Mouse (Mus musculus) stomach, embryonic 14.5 days (tissue): ENCODE results near the gene Gatb. TPM values are rescaled to one million over a fixed set of nuclear protein-coding genes. Genes with fewer than 3 reads are reported as not detected.
"Not testable (repeated sequence)": the region's sequence is repeated elsewhere in the genome, so short reads cannot be mapped to it uniquely, and the experiment has no call there.

ENCODE experiments used
- ATAC-seq: fragments of 200-750 bp; cut with Nextera tagmentation; 2 replicates; pipeline ENCODE4 v1.8.0; 2017; ENCODE audit warnings: low read depth, moderate TSS enrichment; ENCODE audit not compliant: insufficient number of reproducible peaks, insufficient read depth, low FRiP score
- H3K27ac ChIP-seq: fragments of 300-500 bp; sonication (generic); 2 replicates; pipeline ENCODE4 v1.5.1; 2014; ENCODE audit warnings: mild to moderate bottlenecking, low read length, moderate library complexity, mixed read lengths
- H3K27me3 ChIP-seq: fragments of 300-500 bp; sonication (generic); 2 replicates; pipeline ENCODE4 v1.6.1; 2014; ENCODE audit warnings: low read length, control low read depth, mixed read lengths; ENCODE audit not compliant: control insufficient read depth, insufficient read depth
- H3K36me3 ChIP-seq: fragments of 300-500 bp; sonication (generic); 2 replicates; pipeline ENCODE4 v1.6.1; 2014; ENCODE audit warnings: mild to moderate bottlenecking, control low read depth, low read length, moderate library complexity, mixed read lengths; ENCODE audit not compliant: control insufficient read depth, insufficient read depth
- H3K4me1 ChIP-seq: fragments of 300-500 bp; sonication (generic); 2 replicates; pipeline ENCODE4 v1.6.1; 2014; ENCODE audit warnings: low read length, control low read depth, mixed read lengths; ENCODE audit not compliant: control insufficient read depth, insufficient read depth
- H3K4me2 ChIP-seq: fragments of 300-500 bp; sonication (generic); replicated peaks from 2 replicates; pipeline ENCODE4 v1.6.1; 2014; ENCODE audit warnings: low read depth, low read length, control low read depth
- H3K4me3 ChIP-seq: fragments of 300-500 bp; sonication (generic); 2 replicates; pipeline ENCODE4 v1.5.1; 2014; ENCODE audit warnings: low read depth, low read length, control low read depth
- H3K9ac ChIP-seq: fragments of 300-500 bp; sonication (generic); replicated peaks from 2 replicates; pipeline ENCODE4 v1.6.1; 2014; ENCODE audit warnings: low read depth, mild to moderate bottlenecking, control low read depth, low read length, moderate library complexity, mixed read lengths
- H3K9me3 ChIP-seq: fragments of 300-500 bp; sonication (generic); 2 replicates; pipeline ENCODE4 v1.6.1; 2016; ENCODE audit warnings: low read depth, low read length, control low read depth; ENCODE audit not compliant: control insufficient read depth
- WGBS: fragments of 180-500 bp; shearing (Covaris S2); extraction: QIAGEN DNeasy Blood & Tissue Kit; methylation state at CpG from one replicate; pipeline ENCODE4 v1.1.7; 2014; 5-methylcytosine and 5-hydroxymethylcytosine counted together
- polyA plus RNA-seq: library from polyadenylated mRNA; unstranded; fragments of >200 nt; fragmentation: Nextera tagmentation; extraction: Ambion mirVana; gene quantifications from 2 replicates; pipeline ENCODE4 v1.2.1, GENCODE M21; 2014

Gene Gatb
- polyA plus RNA-seq, 1 experiment from 2014 or later: 24.6 TPM

DNA sequence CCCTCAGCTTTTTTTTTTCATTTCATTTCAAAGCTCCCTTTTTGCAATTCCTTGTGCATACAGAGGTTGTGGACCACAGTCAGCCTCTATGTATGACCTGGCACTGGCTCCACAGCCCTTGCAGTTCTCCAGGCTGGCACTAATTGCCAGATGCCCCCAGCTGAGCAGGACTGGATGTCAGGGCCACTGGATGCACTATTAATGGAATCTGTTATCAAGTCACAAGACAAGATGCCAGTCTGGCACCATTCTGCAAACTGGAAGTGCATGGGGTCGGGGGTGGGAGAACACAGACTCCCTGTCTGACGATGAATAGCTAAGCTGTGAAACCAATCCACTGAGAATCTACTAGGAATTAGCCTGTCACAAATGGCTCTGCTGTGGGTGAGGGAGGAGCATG lies 22.6 kb upstream of the Gatb start:
- no peaks in the 10 kb centered on the region for H3K27me3 ChIP-seq
- no peak overlapping the region for H3K9ac ChIP-seq
- no peaks in the 10 kb centered on the region for H3K9me3 ChIP-seq
- H3K4me2 ChIP-seq: no peak overlapping the region
- no peak overlapping the region for H3K27ac ChIP-seq
- WGBS: 57% methylated on average over 2 of the region's 2 CpGs
- peak; percentile 42; the same call in 1 of the 2 replicates for ATAC-seq
- no peak overlapping the region for H3K4me3 ChIP-seq
- H3K4me1 ChIP-seq: 0 out of 2 replicates have a peak, but pooled peaks cover 6% of the 10 kb centered on the region
- no peaks in the 10 kb centered on the region for H3K36me3 ChIP-seq

DNA sequence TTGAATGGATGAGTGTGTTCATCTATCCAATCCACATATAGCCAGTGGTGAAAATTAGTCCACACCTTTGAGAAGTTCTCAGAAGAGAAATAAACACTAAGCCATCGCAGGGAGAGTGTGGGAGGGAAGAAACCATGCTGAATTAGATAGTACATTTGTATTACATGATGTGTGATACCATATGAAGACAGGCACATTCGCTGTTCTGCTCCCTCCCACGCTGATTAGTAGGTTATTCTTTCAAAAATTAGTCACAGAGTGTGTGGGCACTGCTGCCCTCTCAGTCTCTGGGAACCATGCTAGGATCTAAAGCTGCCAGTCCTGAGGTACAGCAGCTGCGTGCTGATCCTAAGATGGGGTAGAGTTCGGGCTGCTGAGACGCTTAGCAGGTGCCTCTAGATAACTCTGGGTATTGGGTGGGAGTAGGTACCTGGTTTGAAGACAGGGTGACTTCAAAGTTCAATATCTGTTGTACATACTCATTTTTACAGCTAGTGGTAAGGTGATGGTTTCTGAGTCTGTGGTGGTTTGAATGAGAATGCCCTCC lies 20.1 kb upstream of the Gatb start:
- 85% methylated on average over 6 of the region's 6 CpGs for WGBS
- no peak for ATAC-seq
- H3K4me1 ChIP-seq: 0 out of 2 replicates have a peak, but pooled peaks cover 6% of the 10 kb centered on the region
- H3K9ac ChIP-seq: no peak overlapping the region
- no peak overlapping the region for H3K4me3 ChIP-seq
- no peak overlapping the region for H3K27ac ChIP-seq
- no peaks in the 10 kb centered on the region for H3K9me3 ChIP-seq
- H3K4me2 ChIP-seq: no peak overlapping the region
- no peaks in the 10 kb centered on the region for H3K36me3 ChIP-seq
- H3K27me3 ChIP-seq: no peaks in the 10 kb centered on the region

DNA sequence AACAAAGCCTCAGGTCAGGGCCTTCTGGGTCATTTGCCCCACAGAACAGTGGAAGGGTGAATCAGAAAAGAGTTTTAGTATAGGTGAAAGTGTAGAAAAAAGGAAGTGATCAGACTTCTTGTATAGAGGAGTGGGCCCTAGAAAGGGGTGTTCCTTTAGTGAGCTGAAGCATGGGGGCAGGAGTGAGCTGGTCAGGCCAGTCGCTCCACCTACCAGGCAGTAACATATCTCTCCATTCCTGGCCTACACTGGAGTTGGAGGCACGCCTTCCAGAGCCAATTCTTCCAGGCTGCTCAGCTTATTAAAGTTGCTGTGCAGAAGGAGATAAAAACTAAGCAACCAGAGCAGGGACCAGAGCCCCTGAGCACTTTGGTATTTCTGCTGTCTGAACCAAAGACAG lies 9.3 kb upstream of the Gatb start:
- 55% methylated on average over 2 of the region's 2 CpGs for WGBS
- H3K9me3 ChIP-seq: no peaks in the 10 kb centered on the region
- H3K36me3 ChIP-seq: no peaks in the 10 kb centered on the region
- no peak overlapping the region for H3K27ac ChIP-seq
- no peaks in the 10 kb centered on the region for H3K27me3 ChIP-seq
- H3K4me2 ChIP-seq: no peak overlapping the region
- H3K4me3 ChIP-seq: no peak overlapping the region
- ATAC-seq: no peak
- no peaks in the 10 kb centered on the region for H3K4me1 ChIP-seq
- no peak overlapping the region for H3K9ac ChIP-seq

DNA sequence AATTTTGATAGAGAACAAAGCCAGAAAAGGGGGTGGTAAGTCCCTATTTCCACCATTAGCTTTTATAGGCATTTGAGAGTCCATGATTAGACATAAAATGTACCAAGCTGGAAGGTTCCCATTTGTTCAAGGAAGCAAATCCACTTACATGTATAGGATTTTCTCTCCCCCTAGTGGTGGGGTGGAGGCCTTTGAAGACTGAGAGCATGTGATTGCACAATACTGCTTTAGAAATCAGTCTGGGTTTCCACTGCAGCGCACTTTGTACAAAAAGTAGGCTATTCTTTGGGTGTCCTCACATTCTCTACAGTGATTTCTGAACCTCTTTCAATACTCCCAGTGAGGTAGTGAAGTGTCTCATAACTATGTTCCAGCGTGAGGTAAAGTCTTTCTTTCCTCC lies 2.6 kb upstream of the Gatb start:
- Histone ChIP-seq H3K9me3 (no peaks in the 10 kb centered on the region), H3K9ac (no peak overlapping the region), H3K27me3 (no peaks in the 10 kb centered on the region), H3K4me2 (no peak overlapping the region), H3K36me3 (no peaks in the 10 kb centered on the region), H3K4me3 (no peak overlapping the region), H3K4me1 (no peaks in the 10 kb centered on the region; the same call in 1 of the 2 replicates), H3K27ac (no peak overlapping the region)
- no peak for ATAC-seq
- 72% methylated on average over 2 of the region's 2 CpGs for WGBS

DNA sequence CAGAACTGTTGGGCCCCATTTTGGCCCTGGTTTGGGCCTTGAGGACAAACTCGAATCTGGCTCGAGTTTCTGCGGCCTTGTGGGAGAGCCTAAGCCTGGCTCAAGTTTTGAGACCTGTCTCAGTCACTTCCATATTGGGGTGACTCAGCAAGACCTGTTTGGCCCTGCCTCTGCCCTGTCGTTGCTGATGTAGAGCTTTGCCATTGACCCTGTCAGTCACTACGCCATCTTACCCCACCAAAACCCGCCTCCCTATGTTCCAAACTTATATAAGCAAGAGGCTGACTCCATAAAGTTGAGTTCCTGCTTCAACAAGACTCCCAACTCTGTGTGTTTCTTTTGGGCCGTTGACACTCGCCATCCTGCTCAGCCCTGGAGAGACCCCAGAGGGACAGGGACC lies 1.4 kb upstream of the Gatb start:
- H3K9ac ChIP-seq, ATAC-seq: not testable (repeated sequence)
- WGBS: 88% methylated on average over 8 of the region's 8 CpGs

DNA sequence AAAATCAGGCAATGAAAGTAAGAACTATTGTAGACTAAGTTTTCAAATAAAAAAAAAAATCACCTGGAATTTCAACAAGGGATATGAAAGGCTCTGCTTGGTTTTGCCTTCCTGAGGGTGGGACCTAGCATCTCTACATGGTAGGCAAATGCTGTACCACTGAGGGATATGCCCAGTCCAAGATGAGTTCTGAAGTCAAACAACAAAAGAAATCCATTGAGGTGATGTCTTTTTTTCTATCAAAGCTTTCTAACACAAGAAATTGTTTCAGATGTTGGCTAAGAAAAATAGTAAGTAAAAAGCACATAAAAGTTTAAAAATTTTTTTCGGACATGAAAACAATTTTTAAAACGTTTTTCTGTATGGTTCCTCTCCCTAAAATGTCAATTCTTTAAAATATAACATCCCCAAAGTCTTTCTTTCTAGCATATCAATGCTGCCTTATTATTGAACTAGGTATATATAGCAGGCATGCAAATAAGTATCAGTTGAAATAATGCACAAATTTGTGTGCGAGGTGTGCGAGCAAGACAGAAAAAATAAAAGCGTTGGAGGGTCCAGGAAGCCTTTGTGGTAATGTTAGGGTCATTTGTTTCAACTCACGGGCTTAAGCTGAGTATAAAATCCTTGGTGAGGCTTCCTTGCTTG lies 579 bp upstream of the Gatb start:
- Histone ChIP-seq H3K9ac (no peak overlapping the region), H3K27me3 (no peaks in the 10 kb centered on the region), H3K4me2 (peak overlapping the region; percentile 32), H3K4me1 (no peaks in the 10 kb centered on the region; the same call in 1 of the 2 replicates), H3K36me3 (no peaks in the 10 kb centered on the region), H3K27ac (no peak overlapping the region), H3K9me3 (no peaks in the 10 kb centered on the region), H3K4me3 (peak overlapping the region; percentile 74)
- ATAC-seq: no peak
- WGBS: 26% methylated on average over 6 of the region's 6 CpGs

More for the DNA sequence above, 1.4 kb upstream of the Gatb start:
- H3K27ac ChIP-seq, H3K4me2 ChIP-seq, H3K4me3 ChIP-seq, H3K27me3 ChIP-seq, H3K4me1 ChIP-seq, H3K9me3 ChIP-seq, H3K36me3 ChIP-seq: not testable (repeated sequence)

DNA sequence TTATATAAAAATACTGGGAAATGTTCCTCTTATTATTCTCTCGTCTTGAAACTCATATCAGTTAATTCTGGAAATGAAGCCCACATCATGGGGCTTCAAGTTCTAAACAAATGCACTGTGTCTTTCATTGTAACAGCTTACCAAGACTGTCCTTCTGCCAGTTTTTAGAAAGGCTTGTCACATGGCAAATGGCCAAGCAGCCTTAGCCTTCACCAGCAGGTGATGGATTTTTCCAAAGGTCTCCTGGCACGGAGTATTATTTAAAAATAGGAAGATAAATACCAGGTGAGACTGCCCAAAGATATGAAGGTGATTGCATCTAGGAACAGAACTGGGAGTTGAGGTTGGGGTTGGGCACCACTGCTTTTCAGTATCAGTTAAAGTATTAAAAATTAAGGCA lies 8.8 kb downstream of the Gatb start:
- 76% methylated on average over 2 of the region's 2 CpGs for WGBS
- H3K4me2 ChIP-seq: no peak overlapping the region
- ATAC-seq: no peak

DNA sequence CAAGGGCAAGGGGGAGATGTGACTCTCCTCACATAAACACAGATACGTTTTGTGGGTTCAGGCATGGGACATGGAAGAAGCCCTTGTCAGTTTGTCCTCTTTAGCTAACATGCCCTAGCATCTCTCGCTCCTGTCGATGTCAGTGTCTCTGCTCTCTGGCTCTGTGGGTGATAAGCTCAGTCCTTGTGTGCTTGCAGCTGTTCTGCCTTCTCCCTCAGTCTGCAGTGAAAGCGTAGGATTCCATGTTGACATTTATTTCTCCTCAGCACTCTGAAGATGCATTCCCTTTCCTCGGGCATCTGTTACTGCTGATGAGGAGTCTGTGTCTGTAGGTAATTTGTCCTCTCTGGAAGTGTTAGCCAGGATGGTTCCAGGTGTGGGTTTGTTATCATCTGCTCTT lies 9.3 kb downstream of the Gatb start:
- no peaks in the 10 kb centered on the region for H3K36me3 ChIP-seq
- H3K4me1 ChIP-seq: no peaks in the 10 kb centered on the region
- 80% methylated on average over 5 of the region's 5 CpGs for WGBS
- H3K9me3 ChIP-seq: no peaks in the 10 kb centered on the region
- no peak overlapping the region for H3K4me3 ChIP-seq
- no peak overlapping the region for H3K27ac ChIP-seq
- no peak overlapping the region for H3K9ac ChIP-seq
- no peak for ATAC-seq
- H3K27me3 ChIP-seq: no peaks in the 10 kb centered on the region
- no peak overlapping the region for H3K4me2 ChIP-seq

More for the DNA sequence above, 8.8 kb downstream of the Gatb start:
- H3K36me3 ChIP-seq: no peaks in the 10 kb centered on the region
- H3K9me3 ChIP-seq: no peaks in the 10 kb centered on the region
- H3K4me1 ChIP-seq: no peaks in the 10 kb centered on the region
- no peak overlapping the region for H3K4me3 ChIP-seq
- H3K27me3 ChIP-seq: no peaks in the 10 kb centered on the region
- H3K9ac ChIP-seq: no peak overlapping the region
- H3K27ac ChIP-seq: no peak overlapping the region

DNA sequence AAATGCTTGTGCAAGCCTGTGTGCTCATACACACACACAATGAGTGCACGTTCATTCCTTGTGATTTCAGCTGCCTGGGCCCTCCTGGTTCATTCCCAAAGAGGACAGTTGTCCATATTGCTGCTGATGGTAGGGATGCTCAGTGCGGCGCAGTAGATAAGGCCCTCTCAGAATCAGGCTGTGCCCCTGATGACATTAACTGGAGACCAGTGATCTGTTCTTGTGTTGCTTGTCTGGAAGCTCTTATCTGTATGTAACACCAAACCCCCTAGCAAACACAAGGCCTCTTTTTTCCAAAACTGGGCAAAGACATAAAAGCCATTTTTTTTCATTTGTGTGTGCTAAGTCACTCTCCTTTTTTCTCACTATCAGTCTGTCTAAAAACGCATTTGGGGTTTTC lies 11.0 kb downstream of the Gatb start:
- H3K9me3 ChIP-seq: no peaks in the 10 kb centered on the region
- no peaks in the 10 kb centered on the region for H3K36me3 ChIP-seq
- no peaks in the 10 kb centered on the region for H3K4me1 ChIP-seq
- no peak overlapping the region for H3K27ac ChIP-seq
- H3K9ac ChIP-seq: no peak overlapping the region
- H3K27me3 ChIP-seq: no peaks in the 10 kb centered on the region
- H3K4me2 ChIP-seq: no peak overlapping the region
- WGBS: 87% methylated on average over 4 of the region's 4 CpGs
- ATAC-seq: no peak
- H3K4me3 ChIP-seq: no peak overlapping the region
